Mouse (Mus musculus): ENCODE data around the gene Eif4enif1. TPM values are rescaled to one million over a fixed set of nuclear protein-coding genes. Genes with fewer than 3 reads are reported as not detected.
"Not testable (repeated sequence)": the region's sequence is repeated elsewhere in the genome, so short reads cannot be mapped to it uniquely, and the experiment has no call there.

The Eif4enif1 gene
- 10 to 100 TPM; 27.5 to 32.7 TPM for total RNA-seq (2021)
- long read RNA-seq, experiment 1, partial matches to known transcripts, result 2 of 12 reads
- long read RNA-seq, experiment 1, other reads (novel, unspliced or antisense), result 8 of 12 reads
- long read RNA-seq, experiment 2, transcript Eif4enif1-203 (19 exons, 3,614 nt), result major isoform, 9 of 26 reads
- long read RNA-seq, experiment 2, partial matches to known transcripts, result 5 of 26 reads
- long read RNA-seq, experiment 2, other reads (novel, unspliced or antisense), result 12 of 26 reads

DNA sequence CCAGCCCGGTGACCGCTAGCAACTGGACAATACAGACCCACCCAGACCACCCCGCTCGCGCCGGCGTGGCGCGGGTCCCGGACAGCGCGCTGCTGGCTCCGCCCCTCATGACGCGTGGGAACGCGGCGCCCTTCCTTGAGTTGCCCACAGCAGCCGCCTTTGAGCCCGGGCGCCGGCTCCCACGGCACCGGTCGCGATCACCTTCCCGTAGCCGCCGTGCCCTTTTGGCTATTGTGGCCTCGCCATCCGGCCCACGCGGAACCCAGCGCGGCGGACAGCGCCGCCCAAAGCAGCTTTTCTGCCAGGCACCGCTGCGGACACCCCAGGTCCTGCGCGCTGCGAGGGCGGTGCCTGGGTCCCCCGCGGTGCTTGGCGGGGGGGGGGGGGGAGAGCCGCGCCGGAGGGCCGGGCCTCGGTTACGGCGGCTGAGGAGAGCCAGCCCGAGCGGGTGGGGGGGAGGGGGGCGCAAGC lies at the start of gene Eif4enif1:
Eif4enif1 (plus strand) TSS at position 162 of the 471 bp plus-strand sequence.
- DNase-seq, result peak; percentile 88

- DNase-seq, result peak; percentile 78
Measured at GRCm38 (mm10) chr11:3153666-3154397, 48.4 kb upstream of the Eif4enif1 start.

GRCm38 (mm10) chr11:3156991-3157390 lies 45.2 kb upstream of the Eif4enif1 start:
- DNase-seq, result not testable (repeated sequence)

DNA sequence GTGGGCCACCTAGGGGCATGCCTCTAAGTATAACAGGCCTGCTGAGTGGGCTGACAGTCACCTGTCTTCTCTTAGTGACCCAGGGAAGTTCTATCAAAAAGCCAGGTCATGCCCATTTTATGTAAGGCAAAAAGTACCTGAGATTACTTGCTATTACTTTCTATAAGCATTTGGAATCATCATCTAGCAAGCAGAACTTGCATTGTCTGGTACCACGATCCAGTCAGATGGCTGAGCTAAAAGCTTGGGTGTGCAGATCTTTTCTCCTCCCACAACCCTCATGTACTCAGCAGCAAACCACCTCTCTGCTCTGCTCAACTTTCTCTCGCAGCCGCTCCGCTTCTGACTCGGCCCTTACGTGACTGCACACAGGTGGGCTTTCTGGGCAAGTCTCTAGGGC lies 44.2 kb upstream of the Eif4enif1 start:
- DNase-seq, result not testable (repeated sequence)

DNA sequence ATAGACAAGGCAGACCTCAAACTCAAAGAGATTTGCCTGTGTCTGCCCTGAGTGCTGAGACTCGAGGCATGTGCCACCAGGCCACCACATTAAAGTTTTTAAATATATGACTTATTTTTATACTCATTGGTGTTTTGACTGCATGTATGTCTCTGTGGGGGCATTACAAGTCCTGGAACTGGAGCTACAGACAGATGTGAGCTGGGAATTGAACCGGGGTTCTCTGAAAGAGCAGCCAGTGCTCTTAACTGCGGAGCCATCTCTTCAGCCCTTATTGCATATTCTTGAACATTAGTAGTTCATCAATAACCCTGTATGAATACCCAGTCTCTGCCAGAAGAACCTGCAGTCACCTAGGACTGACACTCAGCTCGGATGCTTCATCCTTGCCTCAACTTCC lies 43.4 kb upstream of the Eif4enif1 start:
- DNase-seq, result not testable (repeated sequence)

DNA sequence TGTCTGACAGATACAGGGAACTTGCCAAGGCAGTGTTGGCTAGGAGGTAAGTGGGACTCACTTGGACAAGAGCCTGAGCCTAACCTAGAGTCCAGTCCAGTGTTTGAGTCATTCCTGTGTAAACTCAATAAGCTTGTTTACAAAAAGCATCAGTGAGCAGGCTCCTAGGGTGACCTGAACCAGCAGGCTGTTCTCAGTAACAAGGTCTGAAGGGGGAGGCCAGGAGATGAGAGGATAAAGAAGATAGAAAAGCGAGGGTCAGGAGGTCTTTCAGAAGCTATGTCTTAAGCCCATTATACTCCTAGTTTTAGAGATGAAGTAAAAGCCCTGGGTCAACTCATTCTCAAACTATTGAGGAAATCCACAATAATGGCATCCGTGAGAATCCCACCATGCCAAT lies 40.8 kb upstream of the Eif4enif1 start:
- peak; percentile 51 for DNase-seq

GRCm38 (mm10) chr11:3162236-3162897 lies 39.8 kb upstream of the Eif4enif1 start:
- DNase-seq, result peak; percentile 70

- not testable (repeated sequence) for DNase-seq
Measured at GRCm38 (mm10) chr11:3163122-3163521, 39.1 kb upstream of the Eif4enif1 start.

- DNase-seq, result not testable (repeated sequence)
Measured at GRCm38 (mm10) chr11:3163661-3164060, 38.5 kb upstream of the Eif4enif1 start.

DNA sequence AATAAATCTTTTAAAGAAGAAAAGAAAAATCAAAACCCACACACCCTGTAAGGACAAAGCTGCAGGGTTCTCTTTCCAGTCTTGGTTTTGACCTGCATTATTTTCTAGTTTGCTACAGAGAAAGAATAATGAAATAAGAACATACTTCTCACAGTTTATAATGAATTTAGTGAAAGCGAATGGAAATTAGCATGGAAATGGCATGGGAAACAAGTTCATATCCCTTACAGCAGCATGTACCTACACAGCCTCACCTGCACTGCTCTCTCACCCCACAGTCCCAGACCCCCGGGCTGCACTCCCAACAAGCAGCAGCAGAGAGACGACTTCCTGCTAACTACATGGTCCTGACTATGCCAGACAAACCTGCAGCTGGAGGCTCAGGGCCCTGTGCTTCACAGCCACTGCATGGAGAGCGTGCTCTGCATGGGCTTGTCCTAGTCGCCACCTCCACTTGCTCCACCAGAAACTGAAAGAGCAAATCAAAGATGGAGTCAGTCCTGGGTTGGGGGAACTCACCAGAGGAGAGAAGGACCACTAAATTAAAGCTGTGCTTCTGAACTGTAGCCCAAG lies 36.9 kb upstream of the Eif4enif1 start:
- DNase-seq, result not testable (repeated sequence)

DNA sequence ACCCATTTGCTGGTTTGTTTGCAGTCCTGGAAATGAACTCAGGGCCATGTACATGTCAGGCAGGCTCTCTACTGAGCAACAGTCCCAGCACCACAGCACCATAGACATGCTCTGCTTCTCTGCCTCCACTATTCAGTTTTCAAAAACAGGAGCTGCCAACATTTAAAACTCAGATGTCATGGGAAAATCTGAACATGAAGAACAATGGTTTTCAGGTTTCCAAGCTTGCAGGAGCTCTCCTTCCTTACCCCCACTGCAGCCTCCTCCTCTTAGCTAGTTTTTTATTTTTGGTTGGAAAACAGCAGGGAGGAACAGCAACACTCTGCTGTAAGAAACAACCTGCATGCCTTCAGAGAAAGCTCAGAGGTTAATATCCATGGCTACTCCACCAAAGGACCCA lies 35.9 kb upstream of the Eif4enif1 start:
- DNase-seq, result not testable (repeated sequence)

DNA sequence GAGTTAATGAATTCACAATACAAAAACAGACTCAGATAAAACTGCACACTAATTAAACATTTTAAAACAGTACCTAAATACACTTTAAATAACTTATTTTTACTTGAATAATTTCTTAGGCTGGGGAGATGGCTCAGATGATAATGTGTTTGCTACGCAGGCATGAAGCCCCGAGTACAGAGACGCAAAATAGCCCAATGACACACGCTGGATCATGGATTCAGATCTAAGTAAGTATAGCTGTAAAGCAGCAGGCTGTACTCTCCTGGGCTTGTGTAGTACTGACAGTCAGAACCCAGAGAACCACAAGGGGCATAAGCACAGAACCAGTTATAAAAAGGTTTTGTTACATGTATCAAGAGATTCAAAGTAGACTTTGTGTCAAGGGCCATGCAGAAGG lies 35.1 kb upstream of the Eif4enif1 start:
- DNase-seq, result not testable (repeated sequence)

GRCm38 (mm10) chr11:3167571-3168001 lies 34.6 kb upstream of the Eif4enif1 start:
- DNase-seq, result peak; percentile 64

DNA sequence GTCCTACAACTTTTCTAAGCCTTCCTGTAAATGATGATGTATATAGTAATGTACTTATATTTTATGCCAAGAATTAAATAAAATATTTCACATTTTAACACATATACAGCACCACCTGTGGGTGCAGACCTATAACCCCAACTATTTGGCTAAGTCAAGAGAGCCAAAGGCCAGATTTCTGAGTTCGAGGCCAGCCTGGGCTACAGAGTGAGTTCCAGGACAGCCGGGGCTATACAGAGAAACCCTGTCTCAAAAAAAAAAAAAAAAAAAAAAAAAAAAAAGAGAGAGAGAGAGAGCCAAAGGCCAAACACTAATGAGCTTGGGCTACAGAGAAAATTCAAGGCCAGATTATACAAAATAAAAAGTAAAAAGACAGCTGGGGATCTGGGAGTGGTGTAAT lies 33.1 kb upstream of the Eif4enif1 start:
- peak; percentile 36 for DNase-seq

GRCm38 (mm10) chr11:3171931-3172330 lies 30.3 kb upstream of the Eif4enif1 start:
- peak; percentile 57 for DNase-seq

- not testable (repeated sequence) for DNase-seq
Measured at GRCm38 (mm10) chr11:3172526-3172925, 29.7 kb upstream of the Eif4enif1 start.

DNA sequence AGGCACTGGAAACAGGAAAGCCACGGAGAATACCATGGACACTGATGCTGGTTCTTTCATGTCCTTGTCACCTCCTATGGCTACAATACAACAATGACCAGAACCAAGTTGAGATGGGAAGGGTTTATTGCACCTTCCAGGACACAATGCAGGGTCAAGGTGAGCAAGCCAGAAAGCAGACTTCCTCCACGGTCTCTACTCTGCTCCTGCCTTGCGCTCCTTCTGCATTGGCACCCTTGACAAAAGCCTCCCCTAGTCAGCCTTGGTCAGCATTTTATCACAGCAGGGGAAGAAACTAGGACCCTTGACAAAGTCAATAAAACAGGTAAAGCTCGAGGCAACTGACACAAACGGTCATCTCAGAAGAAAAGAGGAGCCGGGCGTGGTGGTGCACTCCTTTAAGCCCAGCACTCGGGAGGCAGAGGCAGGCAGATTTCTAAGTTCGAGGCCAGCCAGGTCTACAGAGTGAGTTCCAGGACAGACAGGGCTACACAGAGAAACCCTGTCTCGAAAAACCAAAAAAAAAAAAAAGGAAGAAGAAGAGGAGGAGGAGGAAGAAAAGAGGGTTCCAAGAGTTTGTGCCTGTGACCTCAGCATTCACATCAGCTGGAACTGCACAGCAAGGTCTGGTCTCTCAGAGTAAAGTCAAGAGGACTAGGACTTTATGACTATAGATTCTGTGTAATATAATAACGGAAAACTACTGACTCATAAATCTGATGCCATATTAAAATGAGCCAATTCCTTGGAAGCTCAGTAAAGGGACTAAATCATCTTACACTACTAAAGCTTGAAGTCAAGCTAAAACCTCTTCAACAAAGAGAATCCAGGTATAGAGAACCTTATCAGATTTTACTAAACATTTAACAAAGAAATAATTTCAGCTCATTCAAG lies 28.5 kb upstream of the Eif4enif1 start:
- peak; percentile 77 for DNase-seq

GRCm38 (mm10) chr11:3178968-3179725 lies 23.0 kb upstream of the Eif4enif1 start:
- DNase-seq, result peak; percentile 40

DNA sequence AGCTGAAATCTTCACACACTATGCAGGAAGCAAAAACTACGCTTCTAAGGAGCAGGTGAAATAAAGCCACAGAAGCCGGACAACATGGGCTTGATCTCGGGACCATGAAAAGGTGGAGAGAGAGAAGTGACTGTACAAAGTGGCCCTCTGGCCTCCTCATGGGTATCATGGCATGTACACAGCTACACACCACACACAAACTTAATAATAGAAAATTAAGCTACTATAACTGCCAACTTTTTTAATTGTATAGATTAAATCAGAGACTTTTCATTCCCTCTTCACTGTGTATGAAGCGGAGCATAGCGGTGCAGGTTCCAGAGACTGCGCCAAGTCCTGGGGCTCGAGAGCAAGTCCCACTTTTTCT lies 22.5 kb upstream of the Eif4enif1 start:
- peak; percentile 39 for DNase-seq

DNA sequence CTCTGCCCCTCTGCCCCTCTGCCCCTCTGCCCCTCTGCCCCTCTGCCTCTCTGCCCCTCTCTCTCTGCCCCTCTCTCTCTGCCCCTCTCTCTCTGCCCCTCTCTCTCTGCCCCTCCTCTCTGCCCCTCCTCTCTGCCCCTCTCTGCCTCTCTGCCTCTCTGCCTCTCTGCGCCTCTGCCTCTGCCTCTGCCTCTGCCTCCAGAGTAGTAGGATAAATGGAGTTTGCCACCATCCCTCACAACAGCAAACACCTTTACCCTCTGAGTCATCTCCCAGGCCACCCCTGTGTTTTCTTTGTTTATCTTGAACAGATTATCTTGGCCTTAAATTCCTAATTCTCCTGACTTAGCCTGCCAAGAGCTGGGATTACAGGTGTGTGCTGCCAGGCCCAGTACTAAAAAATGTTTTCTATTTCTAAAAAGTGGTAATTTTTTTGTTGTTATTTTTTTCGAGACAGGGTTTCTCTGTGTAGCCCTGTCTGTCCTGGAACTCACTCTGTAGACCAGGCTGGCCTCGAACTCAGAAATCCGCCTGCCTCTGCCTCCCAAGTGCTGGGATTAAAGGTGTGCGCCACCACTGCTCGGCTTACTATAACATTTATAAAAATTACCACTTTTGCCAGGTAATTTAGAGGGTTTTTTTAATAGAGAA lies 21.6 kb upstream of the Eif4enif1 start:
- DNase-seq, result not testable (repeated sequence)
